Mouse (Mus musculus) heart, postnatal 0 days (tissue): ENCODE results near the gene Ephx4.

Experiments
- CTCF ChIP-seq: IDR thresholded peaks from 2 replicates; pipeline ENCODE4 v1.5.1; 2016; ENCODE audit warnings: antibody characterized with exemption, control low read depth, low read depth
- EP300 ChIP-seq: IDR thresholded peaks from 2 replicates; pipeline ENCODE4 v1.6.1; 2016; ENCODE audit warnings: antibody characterized with exemption, low read depth

DNA sequence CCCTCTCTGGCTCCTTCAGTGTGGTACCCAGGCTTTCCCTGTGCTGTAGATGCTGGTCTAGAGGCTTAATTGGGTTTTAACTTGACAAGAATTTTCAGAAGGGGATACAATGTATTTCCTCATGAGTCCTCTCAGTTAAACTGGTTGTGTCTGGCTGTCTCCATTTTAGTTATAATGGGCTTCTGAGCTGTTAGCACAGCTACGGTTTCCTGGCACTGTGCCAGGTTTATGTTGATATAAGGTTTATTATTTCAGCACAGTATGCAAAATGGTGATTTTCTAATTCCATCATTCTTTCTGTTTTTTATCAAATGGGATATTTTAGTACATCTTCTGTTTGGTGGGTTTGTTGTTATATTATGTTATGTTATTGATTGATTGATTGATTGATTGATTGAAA, 19.1 kb downstream of the Ephx4 start:
- TF ChIP-seq CTCF (no peak), EP300 (no peak)
